Mouse (Mus musculus) MEL (cell line): ENCODE measurements around the gene Psenen. TPM values are rescaled to one million over a fixed set of nuclear protein-coding genes. Genes with fewer than 3 reads are reported as not detected.

ENCODE experiments used
- DNase-seq: peaks from one replicate; pipeline ENCODE4 v3.0.0; 2011; ENCODE audit warnings: low read depth, low spot score
- H3K27ac ChIP-seq: 2 replicates; pipeline ENCODE4 v1.5.1; 2012; ENCODE audit warnings: low read depth, mild to moderate bottlenecking, control low read depth, low read length, moderate library complexity; ENCODE audit not compliant: control insufficient read depth
- H3K27me3 ChIP-seq, 2 experiments: fragments of 150-350 bp in 1 of 2; sonication (generic) in 1 of 2; 2 replicates each; pipeline ENCODE4 v1.6.1; 2012; ENCODE audit warnings: low read length in 2 of 2, mild to moderate bottlenecking in 2 of 2, improper control_type of control experiment in 1 of 2, moderate library complexity in 1 of 2; ENCODE audit not compliant: insufficient read depth in 2 of 2, control insufficient read depth in 1 of 2
- H3K36me3 ChIP-seq, 2 experiments: 2 replicates each; pipeline ENCODE4 v1.6.1; 2012 to 2014; ENCODE audit warnings: low read length in 2 of 2, improper control_type of control experiment in 1 of 2, inconsistent platforms in 1 of 2, mild to moderate bottlenecking in 1 of 2; ENCODE audit not compliant: insufficient read depth in 2 of 2, control insufficient read depth in 1 of 2
- H3K4me1 ChIP-seq, 2 experiments: fragments of 150-350 bp in 1 of 2; sonication (generic) in 1 of 2; 2 replicates each; pipeline ENCODE4 v1.6.1; 2012; ENCODE audit warnings: low read length in 2 of 2, improper control_type of control experiment in 1 of 2, mild to moderate bottlenecking in 1 of 2; ENCODE audit not compliant: insufficient read depth in 2 of 2, control insufficient read depth in 1 of 2
- H3K4me3 ChIP-seq, 2 experiments: fragments of 150-350 bp in 1 of 2; sonication (generic) in 1 of 2; 2 replicates each; pipeline ENCODE4 v1.5.1; 2012; ENCODE audit warnings: low read depth in 2 of 2, low read length in 2 of 2, mild to moderate bottlenecking in 2 of 2, moderate library complexity in 2 of 2, control low read depth in 1 of 2, improper control_type of control experiment in 1 of 2; ENCODE audit not compliant: control insufficient read depth in 1 of 2, insufficient read depth in 1 of 2
- H3K79me2 ChIP-seq: 2 replicates; pipeline ENCODE4 v1.6.1; 2012; ENCODE audit warnings: mild to moderate bottlenecking, low read length, moderate library complexity; ENCODE audit not compliant: control insufficient read depth, poor library complexity, insufficient read depth
- H3K9ac ChIP-seq: 2 replicates; pipeline ENCODE4 v1.6.1; 2012; ENCODE audit warnings: low read depth, mild to moderate bottlenecking, control low read depth, low read length, moderate library complexity; ENCODE audit not compliant: control insufficient read depth, poor library complexity, severe bottlenecking
- H3K9me3 ChIP-seq: fragments of 150-350 bp; sonication (generic); replicated peaks from 2 replicates; pipeline ENCODE4 v1.6.1; 2012; ENCODE audit warnings: mild to moderate bottlenecking, low read length, improper control_type of control experiment, moderate library complexity; ENCODE audit not compliant: insufficient read depth
- BHLHE40 ChIP-seq: IDR thresholded peaks from 2 replicates; pipeline ENCODE4 v1.6.1; 2012; ENCODE audit warnings: low read depth, mild to moderate bottlenecking, inconsistent platforms, low read length, improper control_type of control experiment, borderline replicate concordance
- CTCF ChIP-seq, 3 experiments: IDR thresholded peaks in 2 of 3; conservative IDR thresholded peaks in 1 of 3; 2 replicates each; pipeline ENCODE4 v1.5.1; 2011 to 2012; ENCODE audit warnings: low read length in 3 of 3, low read depth in 2 of 3, mild to moderate bottlenecking in 2 of 3, improper control_type of control experiment in 1 of 3, inconsistent platforms in 1 of 3, mixed read lengths in 1 of 3, moderate library complexity in 1 of 3; ENCODE audit not compliant: control insufficient read depth in 1 of 3, insufficient read depth in 1 of 3, poor library complexity in 1 of 3, severe bottlenecking in 1 of 3
- ELF1 ChIP-seq: IDR thresholded peaks from 2 replicates; pipeline ENCODE4 v1.6.1; 2014; ENCODE audit warnings: low read depth, mild to moderate bottlenecking, inconsistent platforms, low read length, improper control_type of control experiment, moderate library complexity
- EP300 ChIP-seq, 2 experiments: IDR thresholded peaks; 2 replicates each; pipeline ENCODE4 v1.6.1; 2011; ENCODE audit warnings: improper control_type of control experiment in 2 of 2, low read length in 2 of 2, low read depth in 1 of 2, mild to moderate bottlenecking in 1 of 2
- HCFC1 ChIP-seq: IDR thresholded peaks from 2 replicates; pipeline ENCODE4 v1.6.1; 2012; ENCODE audit warnings: low read depth, mild to moderate bottlenecking, inconsistent platforms, low read length, improper control_type of control experiment, moderate library complexity
- MAFK ChIP-seq: IDR thresholded peaks from 2 replicates; pipeline ENCODE4 v1.6.1; 2011; ENCODE audit warnings: low read depth, mild to moderate bottlenecking, low read length, improper control_type of control experiment, borderline replicate concordance
- MAX ChIP-seq: IDR thresholded peaks from 2 replicates; pipeline ENCODE4 v1.6.1; 2011; ENCODE audit warnings: low read length, improper control_type of control experiment
- MAZ ChIP-seq: IDR thresholded peaks from 2 replicates; pipeline ENCODE4 v1.6.1; 2012; ENCODE audit warnings: low read depth, mild to moderate bottlenecking, inconsistent platforms, low read length, improper control_type of control experiment
- MEF2A ChIP-seq: IDR thresholded peaks from 2 replicates; pipeline ENCODE4 v1.6.1; 2014; ENCODE audit warnings: low read depth, mild to moderate bottlenecking, inconsistent platforms, low read length, improper control_type of control experiment; ENCODE audit not compliant: poor library complexity, insufficient replicate concordance, severe bottlenecking; ENCODE audit errors: extremely low read depth
- MXI1 ChIP-seq: IDR thresholded peaks from 2 replicates; pipeline ENCODE4 v1.6.1; 2011; ENCODE audit warnings: mild to moderate bottlenecking, low read depth, low read length, improper control_type of control experiment
- MYB ChIP-seq: IDR thresholded peaks from 2 replicates; pipeline ENCODE4 v1.6.1; 2011; ENCODE audit warnings: mild to moderate bottlenecking, low read depth, low read length, improper control_type of control experiment
- MYC ChIP-seq: IDR thresholded peaks from 2 replicates; pipeline ENCODE4 v1.6.1; 2011; ENCODE audit warnings: low read depth, mild to moderate bottlenecking, low read length, improper control_type of control experiment, moderate library complexity
- NELFE ChIP-seq: IDR thresholded peaks from 2 replicates; pipeline ENCODE4 v1.6.1; 2011; ENCODE audit warnings: low read depth, low read length, improper control_type of control experiment
- NRF1 ChIP-seq: IDR thresholded peaks from 2 replicates; pipeline ENCODE4 v1.6.1; 2014; ENCODE audit warnings: low read depth, mild to moderate bottlenecking, inconsistent platforms, low read length, improper control_type of control experiment, moderate library complexity; ENCODE audit not compliant: poor library complexity, insufficient read depth, severe bottlenecking
- POLR2A ChIP-seq, 2 experiments: IDR thresholded peaks; 2 replicates each; pipeline ENCODE4 v1.6.1; 2011 to 2012; ENCODE audit warnings: low read length in 2 of 2, mild to moderate bottlenecking in 2 of 2, control low read depth in 1 of 2, improper control_type of control experiment in 1 of 2, low read depth in 1 of 2, moderate library complexity in 1 of 2; ENCODE audit not compliant: control insufficient read depth in 1 of 2, insufficient read depth in 1 of 2, poor library complexity in 1 of 2
- POLR2AphosphoS2 ChIP-seq: IDR thresholded peaks from 2 replicates; pipeline ENCODE4 v1.6.1; 2011; ENCODE audit warnings: low read length, improper control_type of control experiment
- RAD21 ChIP-seq: IDR thresholded peaks from 2 replicates; pipeline ENCODE4 v1.6.1; 2011; ENCODE audit warnings: mild to moderate bottlenecking, low read depth, low read length, improper control_type of control experiment
- SIN3A ChIP-seq: IDR thresholded peaks from 2 replicates; pipeline ENCODE4 v1.6.1; 2012; ENCODE audit warnings: low read length, improper control_type of control experiment, inconsistent platforms
- TBP ChIP-seq: IDR thresholded peaks from 2 replicates; pipeline ENCODE4 v1.8.0; 2011; ENCODE audit warnings: low read depth, low read length, improper control_type of control experiment
- USF1 ChIP-seq: IDR thresholded peaks from 2 replicates; pipeline ENCODE4 v1.6.1; 2014; ENCODE audit warnings: low read depth, mild to moderate bottlenecking, inconsistent platforms, low read length, improper control_type of control experiment, moderate library complexity
- USF2 ChIP-seq, 2 experiments: IDR thresholded peaks; 2 replicates each; pipeline ENCODE4 v1.6.1; 2011 to 2012; ENCODE audit warnings: improper control_type of control experiment in 2 of 2, low read length in 2 of 2, borderline replicate concordance in 1 of 2, inconsistent platforms in 1 of 2, low read depth in 1 of 2, mild to moderate bottlenecking in 1 of 2; ENCODE audit not compliant: insufficient read depth in 1 of 2
- ZMIZ1 ChIP-seq: IDR thresholded peaks from 2 replicates; pipeline ENCODE4 v1.6.1; 2012; ENCODE audit warnings: low read depth, mild to moderate bottlenecking, inconsistent platforms, low read length, improper control_type of control experiment, moderate library complexity
- ZNF384 ChIP-seq: IDR thresholded peaks from 2 replicates; pipeline ENCODE4 v1.6.1; 2012; ENCODE audit warnings: low read depth, mild to moderate bottlenecking, inconsistent platforms, low read length, improper control_type of control experiment
- polyA plus RNA-seq, 2 experiments: library from polyadenylated mRNA; stranded (reverse) in 1 of 2; unstranded in 1 of 2; fragments of >175 nt in 1 of 2; fragments of >200 nt in 1 of 2; gene quantifications; 2 replicates each; pipeline versions ENCODE4 v1.2.1 to v1.2.4; 2012; ENCODE audit warnings: low replicate concordance in 2 of 2, low read depth in 1 of 2; ENCODE audit not compliant: insufficient read length in 2 of 2, insufficient read depth in 1 of 2, missing spikeins in 1 of 2
- total RNA-seq: library from RNA; depleted of rRNA; stranded (reverse); fragments of 300-350 nt; gene quantifications from 2 replicates; pipeline ENCODE4 v1.2.3, GENCODE M21; 2012

The Psenen gene
- total and polyA plus RNA-seq, 3 experiments = 60.8 to 157 TPM; not detected in 1

GRCm38 (mm10) chr7:30540572-30540971, 22.9 kb downstream of the Psenen start:
- TF ChIP-seq MYC = no peak
- no peak for TF ChIP-seq ZNF384
- TF ChIP-seq USF2 (IDR thresholded peaks at IDR 0.05; ENCODE audit: borderline replicate concordance in 1 of 2, insufficient read depth in 1 of 2, low read depth in 1 of 2, low read length in 2 of 2) = no peak
- TF ChIP-seq POLR2AphosphoS2 = no peak
- Histone ChIP-seq H3K36me3 (peaks cover 0 to 22% of the 10 kb centered on the region in 2 experiments; a peak in 2 of 4 replicates), H3K27me3 (no peaks in the 10 kb centered on the region), H3K4me3 (no peak overlapping the region), H3K9ac (no peak overlapping the region), H3K79me2 (no peaks in the 10 kb centered on the region), H3K4me1 (peaks cover 0 to 20% of the 10 kb centered on the region in 2 experiments; a peak in 3 of 4 replicates), H3K9me3 (no peaks in the 10 kb centered on the region), H3K27ac (no peak overlapping the region)
- no peak for DNase-seq

- peaks cover 0 to 15% of the 10 kb centered on the region in 2 experiments; a peak in 2 of 4 replicates for H3K4me1 ChIP-seq
- no peaks in the 10 kb centered on the region for H3K9me3 ChIP-seq
- 0 out of 2 replicates have a peak, but pooled peaks have one; percentile 21 for TF ChIP-seq NRF1
- peak; percentile 31; the same call in 1 of the 2 replicates for TF ChIP-seq USF1
- 0 out of 2 replicates have a peak, but pooled peaks have one; percentile 2 for TF ChIP-seq BHLHE40
- peak; percentile 26 to 55; a peak in 2 of 4 replicates for TF ChIP-seq EP300 (IDR thresholded peaks at IDR 0.05; ENCODE audit: low read depth in 1 of 2, low read length in 2 of 2)
- TF ChIP-seq SIN3A = peak; percentile 69
- TF ChIP-seq MYB = peak; percentile 82
- peak; percentile 49; the same call in 1 of the 2 replicates for TF ChIP-seq HCFC1
- TF ChIP-seq MAX = peak; percentile 68
- TF ChIP-seq RAD21 = no peak
- no peak for TF ChIP-seq MEF2A
- TF ChIP-seq POLR2A (IDR thresholded peaks at IDR 0.05; ENCODE audit: control insufficient read depth in 1 of 2, insufficient read depth in 1 of 2, low read depth in 1 of 2, low read length in 2 of 2, poor library complexity in 1 of 2) = peak in 1 of 2 experiments; percentile 75; a peak in 2 of 4 replicates
- no peak for TF ChIP-seq CTCF (IDR thresholded peaks at IDR 0.05 in 2 of 3, conservative IDR thresholded peaks at IDR 0.05 in 1 of 3; ENCODE audit: control insufficient read depth in 1 of 3, insufficient read depth in 1 of 3, low read depth in 2 of 3, low read length in 3 of 3, poor library complexity in 1 of 3, severe bottlenecking in 1 of 3)
- TF ChIP-seq MAFK = no peak
- TF ChIP-seq ELF1 = peak; percentile 17; the same call in 1 of the 2 replicates
- TF ChIP-seq NELFE = peak; percentile 53
- peak; percentile 48; the same call in 1 of the 2 replicates for TF ChIP-seq ZMIZ1
- TF ChIP-seq MXI1 = peak; percentile 59
- TF ChIP-seq MAZ = peak; percentile 95; the same call in 1 of the 2 replicates
- TF ChIP-seq TBP = peak; percentile 38; the same call in 1 of the 2 replicates
- no peaks in the 10 kb centered on the region for H3K27me3 ChIP-seq
- H3K36me3 ChIP-seq = peaks cover 0 to 13% of the 10 kb centered on the region in 2 experiments; a peak in 2 of 4 replicates
- H3K9ac ChIP-seq = peak within 1 kb of the TSS; percentile 92
- H3K27ac ChIP-seq = peak within 1 kb of the TSS; percentile 82
- no peaks in the 10 kb centered on the region; the same call in 1 of the 2 replicates for H3K79me2 ChIP-seq
- peak within 1 kb of the TSS; percentile 85 to 96 for H3K4me3 ChIP-seq
- DNase-seq = peak; percentile 98
Observed at GRCm38 (mm10) chr7:30534633-30535577, 28.5 kb downstream of the Psenen start, which contains the start of gene Arhgap33. Arhgap33 (minus strand) TSS chr7:30535060.
